Mouse (Mus musculus): ENCODE measurements around the gene Ucp2.
A peak's percentile ranks its signal among the peaks of the same experiment; 100 is the strongest.

- TF ChIP-seq EP300 (IDR thresholded peaks at IDR 0.05) (no peak), CTCF (IDR thresholded peaks at IDR 0.05) (peak; percentile 96)
Observed at GRCm38 (mm10) chr7:100520663-100521285, 27.6 kb downstream of the Ucp2 start.

Data from lung, postnatal 0 days (tissue).